Mouse (Mus musculus) MEL (cell line): ENCODE measurements around the gene Gm36028. TPM values are rescaled to one million over a fixed set of nuclear protein-coding genes. Genes with fewer than 3 reads are reported as not detected.

Source experiments
- DNase-seq: peaks from one replicate; pipeline ENCODE4 v3.0.0; 2011; ENCODE audit warnings: low read depth, low spot score
- H3K27ac ChIP-seq: 2 replicates; pipeline ENCODE4 v1.5.1; 2012; ENCODE audit warnings: low read depth, mild to moderate bottlenecking, control low read depth, low read length, moderate library complexity; ENCODE audit not compliant: control insufficient read depth
- H3K27me3 ChIP-seq, 2 experiments: fragments of 150-350 bp in 1 of 2; sonication (generic) in 1 of 2; 2 replicates each; pipeline ENCODE4 v1.6.1; 2012; ENCODE audit warnings: low read length in 2 of 2, mild to moderate bottlenecking in 2 of 2, improper control_type of control experiment in 1 of 2, moderate library complexity in 1 of 2; ENCODE audit not compliant: insufficient read depth in 2 of 2, control insufficient read depth in 1 of 2
- H3K36me3 ChIP-seq, 2 experiments: 2 replicates each; pipeline ENCODE4 v1.6.1; 2012 to 2014; ENCODE audit warnings: low read length in 2 of 2, improper control_type of control experiment in 1 of 2, inconsistent platforms in 1 of 2, mild to moderate bottlenecking in 1 of 2; ENCODE audit not compliant: insufficient read depth in 2 of 2, control insufficient read depth in 1 of 2
- H3K4me1 ChIP-seq, 2 experiments: fragments of 150-350 bp in 1 of 2; sonication (generic) in 1 of 2; 2 replicates each; pipeline ENCODE4 v1.6.1; 2012; ENCODE audit warnings: low read length in 2 of 2, improper control_type of control experiment in 1 of 2, mild to moderate bottlenecking in 1 of 2; ENCODE audit not compliant: insufficient read depth in 2 of 2, control insufficient read depth in 1 of 2
- H3K4me3 ChIP-seq, 2 experiments: fragments of 150-350 bp in 1 of 2; sonication (generic) in 1 of 2; 2 replicates each; pipeline ENCODE4 v1.5.1; 2012; ENCODE audit warnings: low read depth in 2 of 2, low read length in 2 of 2, mild to moderate bottlenecking in 2 of 2, moderate library complexity in 2 of 2, control low read depth in 1 of 2, improper control_type of control experiment in 1 of 2; ENCODE audit not compliant: control insufficient read depth in 1 of 2, insufficient read depth in 1 of 2
- H3K79me2 ChIP-seq: 2 replicates; pipeline ENCODE4 v1.6.1; 2012; ENCODE audit warnings: mild to moderate bottlenecking, low read length, moderate library complexity; ENCODE audit not compliant: control insufficient read depth, poor library complexity, insufficient read depth
- H3K9ac ChIP-seq: 2 replicates; pipeline ENCODE4 v1.6.1; 2012; ENCODE audit warnings: low read depth, mild to moderate bottlenecking, control low read depth, low read length, moderate library complexity; ENCODE audit not compliant: control insufficient read depth, poor library complexity, severe bottlenecking
- H3K9me3 ChIP-seq: fragments of 150-350 bp; sonication (generic); replicated peaks from 2 replicates; pipeline ENCODE4 v1.6.1; 2012; ENCODE audit warnings: mild to moderate bottlenecking, low read length, improper control_type of control experiment, moderate library complexity; ENCODE audit not compliant: insufficient read depth
- CHD1 ChIP-seq: IDR thresholded peaks from 2 replicates; pipeline ENCODE4 v1.6.1; 2012; ENCODE audit warnings: low read depth, mild to moderate bottlenecking, inconsistent platforms, low read length, improper control_type of control experiment
- ELF1 ChIP-seq: IDR thresholded peaks from 2 replicates; pipeline ENCODE4 v1.6.1; 2014; ENCODE audit warnings: low read depth, mild to moderate bottlenecking, inconsistent platforms, low read length, improper control_type of control experiment, moderate library complexity
- EP300 ChIP-seq, 2 experiments: IDR thresholded peaks; 2 replicates each; pipeline ENCODE4 v1.6.1; 2011; ENCODE audit warnings: improper control_type of control experiment in 2 of 2, low read length in 2 of 2, low read depth in 1 of 2, mild to moderate bottlenecking in 1 of 2
- ETS1 ChIP-seq: IDR thresholded peaks from 2 replicates; pipeline ENCODE4 v1.6.1; 2012; ENCODE audit warnings: low read depth, mild to moderate bottlenecking, inconsistent platforms, low read length, improper control_type of control experiment, moderate library complexity
- JUND ChIP-seq: IDR thresholded peaks from 2 replicates; pipeline ENCODE4 v1.6.1; 2011; ENCODE audit warnings: low read depth, mild to moderate bottlenecking, improper control_type of control experiment, low read length
- MXI1 ChIP-seq: IDR thresholded peaks from 2 replicates; pipeline ENCODE4 v1.6.1; 2011; ENCODE audit warnings: mild to moderate bottlenecking, low read depth, low read length, improper control_type of control experiment
- MYB ChIP-seq: IDR thresholded peaks from 2 replicates; pipeline ENCODE4 v1.6.1; 2011; ENCODE audit warnings: mild to moderate bottlenecking, low read depth, low read length, improper control_type of control experiment
- NELFE ChIP-seq: IDR thresholded peaks from 2 replicates; pipeline ENCODE4 v1.6.1; 2011; ENCODE audit warnings: low read depth, low read length, improper control_type of control experiment
- POLR2AphosphoS2 ChIP-seq: IDR thresholded peaks from 2 replicates; pipeline ENCODE4 v1.6.1; 2011; ENCODE audit warnings: low read length, improper control_type of control experiment
- RAD21 ChIP-seq: IDR thresholded peaks from 2 replicates; pipeline ENCODE4 v1.6.1; 2011; ENCODE audit warnings: mild to moderate bottlenecking, low read depth, low read length, improper control_type of control experiment
- RCOR1 ChIP-seq: IDR thresholded peaks from 2 replicates; pipeline ENCODE4 v1.6.1; 2012; ENCODE audit warnings: low read depth, mild to moderate bottlenecking, inconsistent platforms, low read length, improper control_type of control experiment
- TBP ChIP-seq: IDR thresholded peaks from 2 replicates; pipeline ENCODE4 v1.8.0; 2011; ENCODE audit warnings: low read depth, low read length, improper control_type of control experiment
- TCF12 ChIP-seq: IDR thresholded peaks from 2 replicates; pipeline ENCODE4 v1.6.1; 2014; ENCODE audit warnings: low read depth, mild to moderate bottlenecking, inconsistent platforms, low read length, improper control_type of control experiment, moderate library complexity
- polyA plus RNA-seq, 2 experiments: library from polyadenylated mRNA; stranded (reverse) in 1 of 2; unstranded in 1 of 2; fragments of >175 nt in 1 of 2; fragments of >200 nt in 1 of 2; gene quantifications; 2 replicates each; pipeline versions ENCODE4 v1.2.1 to v1.2.4; 2012; ENCODE audit warnings: low replicate concordance in 2 of 2, low read depth in 1 of 2; ENCODE audit not compliant: insufficient read length in 2 of 2, insufficient read depth in 1 of 2, missing spikeins in 1 of 2
- total RNA-seq: library from RNA; depleted of rRNA; stranded (reverse); fragments of 300-350 nt; gene quantifications from 2 replicates; pipeline ENCODE4 v1.2.3, GENCODE M21; 2012

Gm36028 gene
- total and polyA plus RNA-seq, 3 experiments, result not detected

DNA sequence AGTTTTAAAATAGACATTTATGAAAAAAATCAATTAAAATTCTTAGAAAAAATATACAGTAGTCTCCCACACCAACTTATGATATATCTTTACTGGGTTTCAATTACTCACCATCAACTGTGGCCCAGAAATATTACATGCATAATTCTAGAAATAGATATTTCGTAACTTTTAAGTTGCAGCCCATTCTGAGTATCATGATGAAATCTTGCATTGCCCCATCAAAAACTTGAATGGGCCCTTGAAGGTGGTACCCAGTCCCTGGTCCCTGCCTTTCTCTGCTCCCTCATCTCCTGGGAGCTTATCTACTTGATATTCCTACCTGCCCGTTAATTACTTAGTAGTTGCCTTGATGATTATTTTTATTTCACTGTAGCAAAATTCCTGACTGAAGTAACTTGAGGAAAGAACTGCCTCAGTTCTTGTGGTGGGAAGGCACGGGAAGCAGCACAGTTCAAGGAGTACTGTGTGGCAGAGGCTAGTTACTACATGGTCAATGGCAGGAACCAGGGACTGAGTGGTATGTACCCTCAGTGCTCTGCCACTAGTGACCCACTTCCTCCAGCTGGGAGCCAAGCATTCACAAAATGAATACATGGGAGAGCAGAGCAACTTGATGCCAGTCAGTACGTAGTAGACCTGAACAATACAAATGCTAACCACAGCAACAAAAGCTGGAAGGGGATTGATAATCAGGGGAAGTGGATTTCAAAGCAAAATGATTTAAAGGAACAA is 13.7 kb upstream of the Gm36028 start:
- H3K9me3 ChIP-seq, result no peaks in the 10 kb centered on the region
- no peak for DNase-seq
- no peaks in the 10 kb centered on the region for H3K27me3 ChIP-seq
- H3K4me3 ChIP-seq, result no peak overlapping the region
- no peak overlapping the region for H3K27ac ChIP-seq
- peaks cover 21 to 36% of the 10 kb centered on the region in 2 experiments for H3K36me3 ChIP-seq
- H3K79me2 ChIP-seq, result peaks cover 48% of the 10 kb centered on the region
- TF ChIP-seq MXI1 (no peak), MYB (no peak)
- TF ChIP-seq, all 39 proteins: peak for 0
- H3K9ac ChIP-seq, result no peak overlapping the region
- H3K4me1 ChIP-seq, result peaks cover 4 to 26% of the 10 kb centered on the region in 2 experiments

DNA sequence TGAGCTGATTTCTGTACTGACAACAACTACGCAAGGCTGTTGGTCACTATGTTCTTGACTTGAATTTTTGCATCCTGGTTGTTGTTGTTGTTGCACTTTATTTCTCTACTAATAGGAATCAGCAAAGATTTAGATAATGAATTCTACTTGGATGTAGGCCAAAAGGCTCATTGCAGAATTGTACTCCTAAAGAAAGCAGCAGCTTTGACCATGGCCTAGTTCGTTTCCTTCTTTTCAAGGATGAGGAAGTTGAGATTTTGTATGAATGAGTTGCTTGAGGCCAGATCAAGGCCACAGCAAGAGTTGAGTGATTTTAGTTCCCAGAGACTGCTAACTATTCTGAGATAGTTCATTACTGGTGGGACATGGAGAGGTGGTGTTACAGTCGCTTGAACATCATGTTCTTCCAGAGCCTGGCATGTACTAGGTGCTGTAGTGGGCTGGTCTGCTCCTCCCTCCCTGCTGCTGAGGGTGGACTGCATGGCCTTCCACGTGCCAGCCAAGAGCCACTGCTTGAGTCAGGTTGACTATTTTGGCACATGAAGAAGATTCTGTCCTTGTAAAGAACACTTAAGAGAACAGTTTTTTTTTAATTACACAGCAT is 10.3 kb upstream of the Gm36028 start:
- Histone ChIP-seq H3K9me3 (no peaks in the 10 kb centered on the region), H3K79me2 (peaks cover 52% of the 10 kb centered on the region), H3K4me1 (peaks cover 4 to 22% of the 10 kb centered on the region in 2 experiments), H3K36me3 (peaks cover 4 to 29% of the 10 kb centered on the region in 2 experiments), H3K27me3 (no peaks in the 10 kb centered on the region), H3K9ac (no peak overlapping the region), H3K27ac (0 out of 2 replicates have a peak overlapping the region, but pooled peaks have one; percentile 16), H3K4me3 (no peak overlapping the region)
- peak; percentile 70 for DNase-seq
- TF ChIP-seq TCF12 (no peak), JUND (no peak), MXI1 (no peak), ETS1 (no peak), MYB (no peak), RCOR1 (no peak), POLR2AphosphoS2 (no peak), CHD1 (no peak), RAD21 (no peak), ELF1 (no peak), EP300 (IDR thresholded peaks at IDR 0.05; ENCODE audit: low read depth in 1 of 2, low read length in 2 of 2) (no peak), NELFE (no peak), TBP (no peak)
